Mouse (Mus musculus) cerebellum, postnatal 36 days (tissue): ENCODE data around the gene Hbb-bt.
"Not testable (repeated sequence)": the region's sequence is repeated elsewhere in the genome, so short reads cannot be mapped to it uniquely, and the experiment has no call there.

ENCODE experiments used
- DNase-seq, 2 experiments: peaks; one replicate each; pipeline ENCODE4 v3.0.0; 2021 to 2022; ENCODE audit warnings: mixed read lengths in 2 of 2

Hbb-bt gene

DNA sequence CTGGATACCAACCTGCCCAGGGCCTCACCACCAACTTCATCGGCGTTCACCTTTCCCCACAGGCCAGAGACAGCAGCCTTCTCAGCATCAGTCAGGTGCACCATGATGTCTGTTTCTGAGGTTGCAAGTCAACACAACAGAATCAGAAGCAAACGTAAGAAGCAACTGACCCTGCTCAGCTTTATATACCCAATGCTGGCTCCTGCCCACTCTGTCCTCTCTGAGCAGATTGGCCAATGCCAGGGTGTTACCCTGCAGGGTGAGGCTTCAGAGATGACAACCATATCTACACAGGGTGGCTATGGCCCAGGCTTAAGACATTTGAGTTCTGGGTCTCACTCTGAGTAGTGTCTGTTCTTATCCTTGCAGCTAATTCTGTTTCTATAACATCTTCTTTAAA, at the start of gene Hbb-bt:
Hbb-bt (minus strand) TSS at position 231 of the 400 bp plus-strand sequence.
- DNase-seq = no peak

- no peak for DNase-seq
Measured at GRCm38 (mm10) chr7:103861531-103861930, 47.7 kb upstream of the Hbb-bt start.

- DNase-seq = no peak
Measured at GRCm38 (mm10) chr7:103860855-103861254, 47.1 kb upstream of the Hbb-bt start.

GRCm38 (mm10) chr7:103859076-103859475, 45.3 kb upstream of the Hbb-bt start:
- DNase-seq = no peak

DNA sequence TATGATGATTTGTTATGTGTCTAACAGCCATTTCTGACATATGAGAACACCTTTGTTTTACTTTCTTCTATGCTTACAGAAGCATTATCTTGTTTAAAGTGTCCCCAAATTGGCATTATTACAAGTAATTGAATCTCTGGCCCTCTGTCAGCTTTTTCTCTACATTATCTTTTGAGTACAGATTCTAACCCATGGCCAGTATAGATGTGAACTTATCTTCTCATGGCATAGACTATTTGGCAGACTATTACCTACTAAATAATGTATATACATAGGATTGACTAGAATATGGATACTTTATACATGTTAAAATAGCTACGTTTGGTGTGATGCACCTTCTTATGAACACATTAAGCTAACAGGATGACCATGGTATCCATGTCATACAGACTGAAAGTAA, 40.9 kb upstream of the Hbb-bt start:
- no peak for DNase-seq

- DNase-seq = no peak
Measured at GRCm38 (mm10) chr7:103853090-103853489, 39.3 kb upstream of the Hbb-bt start, which contains the start of gene Hbb-y. Gene Hbb-y (minus strand): TSS chr7:103853216.

DNA sequence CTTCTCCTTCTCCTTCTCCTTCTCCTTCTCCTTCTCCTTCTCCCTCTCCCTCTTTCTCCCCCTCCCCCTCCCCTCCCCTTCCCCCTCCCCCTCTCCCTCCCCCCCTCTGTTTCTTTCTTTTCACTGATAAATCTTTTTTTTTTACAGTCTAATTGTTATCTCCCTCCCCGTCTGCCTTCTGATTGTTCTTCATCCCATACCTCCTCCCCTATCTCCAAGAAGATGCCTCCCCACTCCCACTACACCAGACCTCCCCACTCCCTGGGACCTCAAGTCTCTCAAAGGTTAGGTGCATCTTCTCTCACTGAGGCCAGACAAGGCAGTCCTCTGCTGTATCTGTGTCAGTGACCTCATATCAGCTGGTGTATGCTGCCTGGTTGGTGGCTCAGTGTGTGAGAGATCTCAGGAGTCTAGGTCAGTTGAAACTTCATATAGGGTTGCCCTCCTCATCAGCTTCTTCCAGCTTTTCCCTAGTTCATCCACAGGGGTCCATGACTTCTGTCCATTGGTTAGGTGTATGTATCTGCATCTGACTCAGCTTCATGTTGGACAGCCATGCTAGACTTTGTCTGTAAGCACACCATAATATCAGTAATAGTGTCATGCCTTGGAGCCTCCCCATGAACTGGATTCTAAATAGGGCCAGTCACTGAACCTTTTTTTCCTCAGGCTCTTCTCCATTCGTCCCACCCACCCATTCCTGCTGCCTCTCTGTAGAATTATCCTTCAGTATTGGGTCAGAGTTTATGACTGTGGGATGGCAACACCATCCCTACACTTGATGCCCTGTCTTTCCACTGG, 30.9 kb upstream of the Hbb-bt start:
- no peak for DNase-seq

- DNase-seq = no peak
Measured at GRCm38 (mm10) chr7:103843034-103843433, 29.2 kb upstream of the Hbb-bt start, which contains the start of gene Hbb-bh1. Gene Hbb-bh1 (minus strand): TSS chr7:103843164.

- no peak for DNase-seq
Measured at GRCm38 (mm10) chr7:103840268-103840667, 26.5 kb upstream of the Hbb-bt start, which contains the start of gene Hbb-bh2. Gene Hbb-bh2 (minus strand): TSS chr7:103840520.

DNA sequence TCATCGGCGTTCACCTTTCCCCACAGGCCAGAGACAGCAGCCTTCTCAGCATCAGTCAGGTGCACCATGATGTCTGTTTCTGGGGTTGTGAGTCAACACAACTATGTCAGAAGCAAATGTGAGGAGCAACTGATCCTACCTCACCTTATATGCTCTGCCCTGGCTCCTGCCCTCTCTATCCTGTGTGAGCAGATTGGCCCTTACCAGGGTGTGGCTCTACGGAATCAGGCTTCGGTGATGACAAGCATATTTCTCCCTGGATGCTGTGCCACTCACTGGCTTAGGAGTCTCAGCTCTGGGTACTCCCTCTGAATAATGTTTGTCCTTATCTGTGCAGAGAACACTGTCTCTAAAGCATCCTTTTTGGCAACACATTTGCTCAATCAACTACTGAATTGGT, 14.0 kb upstream of the Hbb-bt start, which contains the start of gene Hbb-bs:
Hbb-bs (minus strand) TSS at position 289 of the 400 bp plus-strand sequence.
- no peak for DNase-seq

DNA sequence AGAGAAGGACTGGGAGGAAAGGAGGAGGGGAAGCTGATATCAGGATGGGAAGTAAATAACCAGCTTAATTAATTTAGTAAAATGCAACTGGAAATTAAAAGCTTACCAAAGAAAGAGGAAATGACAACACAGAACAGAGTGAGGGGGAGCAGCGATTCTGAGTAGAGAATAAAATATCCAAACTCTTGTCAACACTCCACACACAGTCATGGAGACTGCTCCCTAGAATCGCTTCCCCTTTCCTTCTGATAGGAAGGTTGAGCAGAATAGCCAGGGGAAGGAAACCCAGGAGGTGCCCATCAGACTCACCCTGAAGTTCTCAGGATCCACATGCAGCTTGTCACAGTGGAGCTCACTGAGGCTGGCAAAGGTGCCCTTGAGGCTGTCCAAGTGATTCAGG, 13.3 kb upstream of the Hbb-bt start:
- not testable (repeated sequence) for DNase-seq

GRCm38 (mm10) chr7:103826255-103826887, 12.6 kb upstream of the Hbb-bt start:
- no peak for DNase-seq

GRCm38 (mm10) chr7:103825536-103826254, 11.9 kb upstream of the Hbb-bt start:
- no peak for DNase-seq

DNA sequence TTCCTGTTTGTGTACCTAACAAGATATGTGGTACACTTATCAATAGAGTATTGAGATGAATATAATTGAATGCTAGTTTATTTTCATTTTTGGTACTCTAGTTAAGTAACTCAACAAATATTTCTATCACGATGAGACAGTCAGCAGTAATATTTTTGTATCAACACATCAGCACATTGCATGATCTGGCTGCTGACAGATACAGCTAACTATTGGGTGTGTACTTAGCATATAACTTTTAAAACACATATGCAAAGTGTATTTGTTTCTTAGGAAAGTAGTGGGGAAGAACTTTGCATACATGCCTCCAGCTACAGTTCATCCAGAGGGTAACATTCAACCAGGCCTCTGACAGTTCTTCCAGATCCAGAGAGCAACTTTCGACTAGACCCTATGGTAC, 10.8 kb upstream of the Hbb-bt start:
- DNase-seq = no peak

GRCm38 (mm10) chr7:103815085-103815484, 1.3 kb upstream of the Hbb-bt start:
- not testable (repeated sequence) for DNase-seq

DNA sequence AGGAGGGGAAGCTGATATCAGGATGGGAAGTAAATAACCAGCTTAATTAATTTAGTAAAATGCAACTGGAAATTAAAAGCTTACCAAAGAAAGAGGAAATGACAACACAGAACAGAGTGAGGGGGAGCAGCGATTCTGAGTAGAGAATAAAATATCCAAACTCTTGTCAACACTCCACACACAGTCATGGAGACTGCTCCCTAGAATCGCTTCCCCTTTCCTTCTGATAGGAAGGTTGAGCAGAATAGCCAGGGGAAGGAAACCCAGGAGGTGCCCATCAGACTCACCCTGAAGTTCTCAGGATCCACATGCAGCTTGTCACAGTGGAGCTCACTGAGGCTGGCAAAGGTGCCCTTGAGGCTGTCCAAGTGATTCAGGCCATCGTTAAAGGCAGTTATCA, 644 bp downstream of the Hbb-bt start:
- DNase-seq = not testable (repeated sequence)

GRCm38 (mm10) chr7:103812174-103812573, 1.6 kb downstream of the Hbb-bt start:
- no peak for DNase-seq

- no peak for DNase-seq
Measured at GRCm38 (mm10) chr7:103811223-103811845, 2.5 kb downstream of the Hbb-bt start.

DNA sequence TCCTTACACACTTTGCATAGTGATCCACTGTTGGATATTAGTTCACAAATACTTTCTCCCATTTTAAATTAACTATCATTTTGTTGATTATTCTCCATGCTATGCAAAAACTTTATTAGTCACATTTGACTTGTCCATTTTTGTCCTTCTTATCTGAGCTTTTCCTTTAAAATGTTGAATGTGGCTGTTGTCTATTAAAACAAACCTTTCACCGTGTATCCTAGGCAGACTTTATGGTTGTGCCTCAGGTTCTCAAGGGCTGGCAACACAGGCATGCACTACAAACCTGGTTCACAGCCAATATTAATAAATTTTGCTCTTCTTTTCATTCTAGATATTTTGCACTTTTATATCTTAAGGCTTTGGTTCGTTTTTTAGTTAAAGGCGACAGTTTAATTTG, 3.0 kb downstream of the Hbb-bt start:
- DNase-seq = no peak

- no peak for DNase-seq
Measured at GRCm38 (mm10) chr7:103810296-103810695, 3.5 kb downstream of the Hbb-bt start.

- DNase-seq = no peak
Measured at GRCm38 (mm10) chr7:103809801-103810155, 4.0 kb downstream of the Hbb-bt start.

DNA sequence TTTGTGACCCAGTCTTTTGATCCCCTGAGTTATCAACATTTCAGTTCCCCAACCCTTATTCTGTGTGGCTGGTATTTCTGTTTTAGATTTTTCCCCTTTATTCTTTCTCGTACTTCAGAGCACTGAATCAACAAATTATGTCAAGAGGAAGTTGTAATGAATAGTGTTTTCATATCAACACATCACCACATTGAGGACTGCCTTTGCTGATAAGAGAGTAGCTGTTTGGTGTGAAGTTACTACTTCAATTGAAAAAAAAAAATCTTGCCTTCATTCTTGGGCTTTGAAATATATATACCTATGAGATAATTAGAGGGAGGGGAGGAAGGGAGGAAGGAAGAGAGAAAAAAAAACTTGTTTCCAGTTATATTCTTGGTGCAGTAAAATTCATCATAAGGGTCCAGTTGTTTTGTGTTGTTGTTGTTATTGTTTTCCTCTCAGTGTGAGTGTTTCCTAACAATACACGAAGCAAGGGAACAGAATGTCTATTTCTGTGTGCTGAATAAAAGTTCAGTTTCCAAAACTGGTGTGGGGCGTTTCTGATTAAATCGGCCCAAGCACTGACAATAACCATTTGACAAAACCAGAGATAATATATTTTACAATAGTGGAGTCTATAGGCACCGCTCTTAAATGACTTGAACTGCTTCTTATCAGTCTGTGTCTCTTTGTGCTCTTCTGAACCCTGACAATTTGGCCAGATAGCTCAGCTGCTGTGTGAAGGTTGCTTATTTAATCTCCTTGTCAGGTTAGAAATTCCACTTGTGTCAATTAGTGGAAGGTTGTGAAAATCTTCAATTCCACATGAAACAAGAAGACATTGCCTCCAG, 4.6 kb downstream of the Hbb-bt start:
- no peak for DNase-seq
